Mouse (Mus musculus) heart, postnatal 36 days (tissue): ENCODE results near the gene Elmo1. TPM values are rescaled to one million over a fixed set of nuclear protein-coding genes. Genes with fewer than 3 reads are reported as not detected.

Experiments used
- DNase-seq, 2 experiments: peaks; one replicate each; pipeline ENCODE4 v3.0.0; 2021 to 2022
- intact Hi-C: fragments of 180-260 bp; cut with DNase I; formaldehyde crosslinking; loops from one replicate; pipeline ENCODE4 v1.15.1; 2025
- total RNA-seq, 2 experiments: library from RNA; stranded (reverse); gene quantifications; 2 replicates each; pipeline ENCODE4 v1.2.3; 2021

Elmo1 gene
- total RNA-seq, 2 experiments from 2014 or later: 8.5 to 11.2 TPM

DNA sequence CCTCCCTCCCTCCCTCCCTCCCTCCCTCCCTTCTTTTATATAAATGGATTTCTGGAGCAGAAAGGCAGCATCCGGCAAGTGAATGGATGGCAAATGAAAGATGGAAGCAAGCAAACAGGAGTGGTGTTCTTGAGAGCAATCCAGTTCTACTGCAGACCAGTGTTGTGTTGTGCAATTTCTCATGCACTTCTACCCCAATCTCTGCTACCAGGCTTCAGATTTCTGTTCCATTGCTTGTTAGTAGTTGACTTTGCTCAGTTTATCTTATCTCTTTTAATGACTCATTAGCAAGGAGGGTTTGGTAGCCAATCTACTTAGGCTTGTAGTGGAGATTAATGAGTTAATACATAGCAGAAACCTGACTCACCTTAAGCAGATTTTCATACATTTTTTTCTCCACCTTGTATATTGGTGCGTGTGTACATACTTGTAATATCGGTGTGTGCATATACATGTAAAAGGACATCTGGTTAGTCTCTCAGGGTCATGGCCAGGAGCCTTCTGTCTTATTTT is 209.7 kb downstream of the Elmo1 start:
- DNase-seq: no peak
- intact Hi-C loops: loop anchor here (5.0 kb wide), 1 partner anchor 747 kb away; no protein-coding TSS in a partner anchor

DNA sequence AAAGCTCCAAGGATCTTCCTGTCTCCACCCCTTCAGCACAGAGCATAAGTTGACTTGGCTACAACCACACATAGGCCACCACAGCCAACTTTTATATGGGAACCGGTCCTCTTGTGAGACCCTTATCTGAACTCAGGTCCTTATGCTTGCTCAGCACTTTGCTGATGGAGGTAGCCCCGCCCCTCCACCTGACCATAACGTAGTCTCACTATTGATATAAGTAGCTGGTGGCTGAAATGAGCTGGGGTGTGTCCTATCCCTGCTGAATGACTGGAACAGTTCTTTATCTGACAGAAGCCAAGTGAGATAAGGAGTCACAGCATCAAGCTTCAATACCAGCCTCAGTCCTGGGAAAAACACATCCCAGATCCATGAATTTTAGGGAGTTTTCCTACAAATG is 210.2 kb downstream of the Elmo1 start:
- no peak for DNase-seq
- intact Hi-C loops: loop anchor here (5.0 kb wide), 1 partner anchor 747 kb away; no protein-coding TSS in a partner anchor

DNA sequence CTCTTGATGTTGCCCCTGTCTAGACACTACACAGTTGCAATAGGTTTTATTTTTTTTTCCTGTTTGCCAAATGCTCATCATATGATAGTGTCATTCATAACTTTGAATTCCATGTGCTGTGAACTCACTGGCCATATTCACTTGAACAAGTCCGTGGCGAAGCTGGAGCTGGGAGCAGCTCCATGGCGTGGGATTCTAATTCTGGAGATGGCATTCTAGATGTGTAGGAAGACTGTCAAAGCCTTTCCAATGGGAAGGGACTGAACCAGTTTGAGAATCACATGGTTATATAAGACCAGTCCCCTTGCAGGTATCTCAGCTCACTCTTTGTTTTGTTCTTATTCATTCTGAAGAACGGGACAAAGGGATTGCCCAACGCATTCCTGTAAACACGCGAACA is 211.4 kb downstream of the Elmo1 start:
- DNase-seq: no peak
- intact Hi-C loops: loop anchor here (5.0 kb wide), 1 partner anchor 746 kb away; no protein-coding TSS in a partner anchor

DNA sequence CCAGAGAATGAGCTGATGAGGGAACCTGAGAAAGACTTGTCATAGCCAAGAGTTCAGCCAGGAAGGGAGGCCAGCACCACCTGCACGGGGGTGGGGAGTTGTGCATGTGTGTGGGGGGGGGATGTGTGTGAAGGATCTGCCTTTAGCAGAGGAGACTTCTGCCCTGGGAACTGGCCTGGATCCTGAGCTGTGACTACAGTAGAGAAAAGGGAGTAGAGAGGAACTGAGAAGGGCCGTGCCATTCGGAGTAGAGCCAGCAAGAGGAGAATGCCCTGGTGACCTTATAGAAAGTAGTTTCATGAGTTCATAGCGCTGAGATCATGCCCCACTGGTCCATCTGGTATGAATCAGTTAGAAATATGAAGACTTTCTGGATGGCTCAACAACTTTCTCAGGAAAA is 215.2 kb downstream of the Elmo1 start:
- intact Hi-C loops: no loop called here
- no peak for DNase-seq

DNA sequence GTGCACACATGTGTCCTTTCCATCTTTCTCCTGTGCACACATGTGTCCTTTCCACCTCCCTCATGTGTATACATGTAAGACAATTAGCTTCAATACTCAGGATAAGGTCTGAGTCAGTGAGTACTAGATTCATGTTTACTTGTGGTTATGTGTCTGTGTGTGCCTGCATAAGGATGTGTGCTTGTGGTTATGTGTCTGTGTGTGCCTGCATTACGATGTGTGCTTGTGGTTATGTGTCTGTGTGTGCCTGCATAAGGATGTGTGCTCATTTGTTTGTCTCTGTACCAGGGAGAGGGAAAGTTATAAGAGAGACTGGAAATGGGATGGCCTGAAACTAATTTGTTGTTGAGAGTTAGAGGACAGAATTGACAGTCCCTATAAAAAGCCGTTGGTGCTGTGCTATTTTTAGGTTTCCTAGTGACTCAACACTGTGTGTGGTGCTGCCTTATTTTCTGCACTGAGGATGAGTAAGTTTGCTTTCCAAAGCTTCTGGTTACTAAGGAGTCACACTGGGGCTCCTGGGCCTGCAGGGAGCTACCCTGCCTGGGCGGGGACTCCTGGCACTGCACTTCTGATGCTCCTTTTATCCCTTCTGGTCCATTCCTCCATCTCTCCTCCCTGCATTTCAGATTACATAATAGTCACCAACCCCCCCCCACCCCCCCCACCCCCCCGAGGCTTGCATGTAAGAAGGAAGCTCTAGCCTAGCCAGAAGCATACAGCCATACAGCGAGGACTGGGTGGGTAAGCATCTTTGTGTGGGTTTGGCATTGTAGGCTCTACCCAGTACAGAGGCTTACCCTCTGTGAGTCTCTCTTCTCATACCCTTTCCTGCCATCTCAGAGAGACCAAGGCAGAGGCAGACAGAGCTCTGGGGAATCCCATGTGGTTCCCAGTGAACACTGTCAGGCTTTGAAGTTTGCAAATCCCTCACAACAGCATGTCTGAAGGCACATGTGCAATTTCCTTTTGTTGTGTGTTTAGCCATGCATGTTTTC is 216.1 kb downstream of the Elmo1 start:
- intact Hi-C loops: no loop called here
- peak in 1 of 2 experiments; percentile 14 for DNase-seq

DNA sequence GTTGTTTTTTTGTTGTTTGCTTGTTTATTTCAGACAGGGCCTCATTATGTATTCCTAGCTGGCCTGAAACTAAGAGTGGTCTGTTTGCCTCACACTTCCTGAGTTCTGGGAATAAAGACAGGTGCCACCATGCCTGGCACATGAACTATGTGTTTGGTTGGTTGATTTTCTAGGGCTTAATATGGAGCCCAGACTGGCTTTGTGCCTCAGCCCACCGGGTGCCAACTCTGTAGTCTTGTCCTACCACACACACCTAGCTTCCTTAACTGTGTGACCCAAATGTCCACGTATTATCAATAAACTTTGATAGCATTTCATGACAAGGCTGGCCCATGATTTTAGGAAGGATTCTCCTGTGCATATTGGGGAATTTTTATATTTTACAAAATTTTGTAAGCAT is 217.0 kb downstream of the Elmo1 start:
- no peak for DNase-seq
- intact Hi-C loops: no loop called here

DNA sequence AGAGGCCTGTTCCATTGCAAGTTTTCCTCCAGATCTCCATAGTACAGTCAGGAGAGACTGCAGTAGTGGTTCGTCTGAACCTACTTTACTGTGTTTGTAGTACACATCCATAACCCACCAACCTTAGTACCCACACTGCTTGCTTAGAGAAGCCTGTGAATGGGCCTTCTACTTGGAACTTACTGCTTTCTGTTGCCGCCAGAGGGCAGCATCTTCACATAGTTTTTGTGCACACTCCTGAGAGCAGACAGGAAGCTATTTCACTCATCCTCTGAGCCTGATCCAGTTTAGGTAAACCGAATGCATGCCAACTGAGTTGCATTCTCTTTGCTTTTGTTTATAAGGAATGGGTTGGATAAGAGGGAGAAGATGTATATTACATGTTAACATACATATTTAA is 221.2 kb downstream of the Elmo1 start:
- peak; percentile 77 to 84 for DNase-seq
- intact Hi-C loops: loop anchor here (1.0 to 5.0 kb wide), 6 partner anchors 160 to 1016 kb away; no protein-coding TSS in a partner anchor

DNA sequence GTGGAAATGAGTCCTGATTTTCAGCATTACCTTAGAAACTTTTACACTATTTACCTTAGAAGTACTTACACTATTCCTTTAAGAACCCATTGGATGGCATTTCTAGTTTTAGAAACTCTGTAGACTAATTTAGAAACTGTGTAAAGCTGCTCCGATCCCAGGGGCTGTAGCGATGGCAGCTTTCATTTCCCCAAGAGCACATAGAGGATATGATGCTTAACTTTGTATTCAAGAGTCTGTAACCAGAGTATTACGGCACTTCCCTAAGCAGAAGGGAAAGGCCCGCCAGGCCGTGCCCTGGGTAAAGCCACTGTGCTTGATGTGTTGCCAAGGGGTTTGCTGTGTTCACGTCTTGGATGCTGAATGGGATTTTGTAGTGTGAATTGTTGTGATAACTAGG is 222.9 kb downstream of the Elmo1 start:
- intact Hi-C loops: loop anchor here (5.0 kb wide), 3 partner anchors 179 to 1014 kb away; no protein-coding TSS in a partner anchor
- no peak for DNase-seq

DNA sequence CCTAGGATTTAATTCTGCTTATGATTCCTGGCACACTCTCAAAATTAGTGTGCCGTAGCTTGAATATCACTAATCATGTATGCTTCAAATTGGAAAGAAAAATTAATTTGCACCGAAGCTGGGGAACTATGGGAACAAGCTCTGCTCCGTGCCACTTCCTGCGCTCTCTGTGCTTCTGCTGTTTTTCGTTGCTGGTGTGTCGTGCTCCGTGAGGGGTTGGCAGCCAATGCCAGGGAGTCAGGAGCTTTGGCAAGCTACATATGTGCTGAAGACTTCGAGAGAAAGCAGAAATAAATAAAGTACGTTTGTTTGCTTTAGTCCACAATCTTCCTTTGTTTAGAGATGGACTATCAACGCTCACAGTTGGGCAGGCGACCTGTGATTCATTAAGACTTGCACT is 225.7 kb downstream of the Elmo1 start:
- intact Hi-C loops: no loop called here

DNA sequence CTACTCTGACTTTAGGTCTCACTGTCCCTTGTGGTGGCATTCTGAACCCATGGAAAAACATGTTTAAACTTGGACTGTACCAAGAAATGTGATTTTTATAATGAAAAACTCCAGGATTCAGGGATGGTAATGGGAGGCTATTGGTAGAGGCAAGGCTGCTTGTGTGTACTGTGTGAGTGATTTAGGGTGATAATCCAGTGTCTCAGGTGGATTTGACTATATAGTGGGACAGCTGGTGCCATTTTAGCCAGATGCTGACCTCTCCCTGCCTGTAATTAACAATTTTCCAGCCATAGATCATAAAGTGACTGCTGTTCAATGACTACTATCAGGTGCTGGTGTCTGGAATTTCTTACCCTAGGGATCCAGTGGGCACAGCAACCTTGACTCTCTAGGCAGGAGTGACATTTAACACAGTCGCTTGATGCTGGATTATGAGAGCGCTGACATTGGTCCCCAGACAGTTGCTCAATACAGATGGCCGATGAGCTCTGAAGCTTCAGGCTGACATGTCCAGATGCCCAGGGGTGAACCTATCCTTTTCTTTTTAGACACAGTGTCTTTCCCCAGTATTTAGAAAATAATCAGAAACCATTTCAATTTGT is 228.3 kb downstream of the Elmo1 start:
- DNase-seq: no peak
- intact Hi-C loops: no loop called here

More for the DNA sequence above, 225.7 kb downstream of the Elmo1 start:
- no peak for DNase-seq

DNA sequence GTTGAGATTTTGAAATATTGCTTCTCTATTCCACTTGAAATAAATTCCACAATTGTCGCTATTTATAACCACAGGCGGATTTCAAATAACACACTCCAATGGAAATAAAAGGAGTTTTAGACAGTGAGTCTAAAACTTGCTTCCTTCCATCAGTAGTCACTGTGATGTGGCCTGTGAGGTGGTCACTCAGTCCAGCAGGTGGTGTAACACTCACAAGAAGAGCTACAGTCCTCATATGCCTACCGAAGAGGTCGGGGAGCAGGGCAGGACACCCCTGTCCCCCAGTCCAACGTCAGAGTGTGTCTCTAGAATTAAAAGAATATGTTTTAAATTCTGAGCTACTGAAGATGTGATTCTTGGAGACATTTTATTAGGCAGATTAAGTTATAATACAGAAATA is 229.8 kb downstream of the Elmo1 start:
- intact Hi-C loops: no loop called here
- no peak for DNase-seq

DNA sequence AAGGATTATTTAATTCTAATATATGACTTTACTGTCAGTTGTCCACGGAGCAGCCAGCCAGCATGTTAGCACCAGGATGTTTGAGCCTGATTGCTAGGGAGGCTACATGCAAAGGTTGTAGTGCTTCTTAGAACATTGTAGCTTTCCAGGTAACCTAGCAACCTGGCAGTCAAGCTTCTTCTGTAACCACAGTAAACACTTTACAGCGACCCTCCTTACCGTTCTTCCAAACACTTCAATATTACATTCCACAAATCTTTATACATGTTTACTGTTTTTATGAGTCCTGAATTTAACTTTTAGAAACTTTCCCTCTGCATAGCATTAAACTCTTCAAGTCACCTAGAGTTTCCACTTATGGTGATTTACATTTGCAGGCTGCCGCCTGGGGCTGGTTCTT is 233.1 kb downstream of the Elmo1 start:
- DNase-seq: no peak
- intact Hi-C loops: no loop called here

DNA sequence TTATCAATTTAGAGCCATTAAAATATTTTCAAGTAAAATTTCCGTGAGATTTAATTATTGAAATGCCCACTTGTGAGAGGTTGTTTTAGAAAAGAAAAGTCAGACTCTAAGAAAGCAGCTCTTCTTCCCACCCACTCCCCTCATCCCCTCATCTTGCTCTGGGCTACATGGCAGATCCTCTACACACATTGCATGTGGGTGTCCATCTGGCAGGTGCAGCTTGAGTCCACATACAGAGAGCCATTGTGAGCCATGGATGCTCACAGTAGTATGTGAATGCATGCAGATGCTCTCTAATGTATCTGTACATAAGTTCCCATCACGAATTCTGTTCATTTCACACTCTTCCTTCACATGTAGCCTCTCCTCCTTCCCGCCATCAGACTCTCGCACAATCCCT is 236.7 kb downstream of the Elmo1 start:
- intact Hi-C loops: no loop called here
- no peak for DNase-seq

DNA sequence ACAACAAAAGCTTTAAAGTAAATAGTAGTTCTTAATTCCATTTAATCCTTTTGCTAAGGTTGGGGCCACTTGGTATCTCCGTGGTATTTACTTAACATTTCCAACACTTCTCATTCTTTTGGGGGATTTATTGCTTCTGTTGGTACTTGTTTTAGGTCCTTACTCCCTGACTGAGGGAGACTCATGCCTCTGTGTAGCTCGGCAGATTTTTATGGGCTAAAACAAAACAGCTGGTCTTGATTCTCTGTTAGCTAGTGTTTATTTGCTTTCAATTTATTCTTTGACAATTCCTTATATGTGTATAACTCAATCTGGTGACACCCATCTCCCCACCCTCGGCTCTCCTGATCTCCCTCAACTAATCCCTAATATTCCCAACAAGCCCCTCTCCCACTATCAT is 237.6 kb downstream of the Elmo1 start:
- intact Hi-C loops: no loop called here
- no peak for DNase-seq

DNA sequence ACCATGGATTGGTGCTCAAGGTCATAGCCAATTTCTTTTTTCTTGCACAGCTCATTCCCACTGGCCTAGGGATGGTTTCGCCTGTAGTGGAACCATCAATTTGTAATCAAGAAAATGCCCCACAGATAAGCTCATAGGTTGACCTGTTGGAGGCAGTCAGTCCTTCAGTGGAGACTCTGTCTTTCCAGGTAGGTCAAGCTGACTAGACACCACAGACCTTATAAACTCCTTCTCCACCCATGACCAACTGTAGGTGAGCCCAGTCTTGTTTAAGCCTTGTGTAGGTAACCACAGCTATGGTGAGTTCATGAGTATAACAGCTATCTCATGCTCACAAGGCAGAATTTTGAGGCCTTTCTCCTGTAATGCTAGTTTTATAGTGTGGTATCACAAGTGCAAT is 238.3 kb downstream of the Elmo1 start:
- intact Hi-C loops: no loop called here

DNA sequence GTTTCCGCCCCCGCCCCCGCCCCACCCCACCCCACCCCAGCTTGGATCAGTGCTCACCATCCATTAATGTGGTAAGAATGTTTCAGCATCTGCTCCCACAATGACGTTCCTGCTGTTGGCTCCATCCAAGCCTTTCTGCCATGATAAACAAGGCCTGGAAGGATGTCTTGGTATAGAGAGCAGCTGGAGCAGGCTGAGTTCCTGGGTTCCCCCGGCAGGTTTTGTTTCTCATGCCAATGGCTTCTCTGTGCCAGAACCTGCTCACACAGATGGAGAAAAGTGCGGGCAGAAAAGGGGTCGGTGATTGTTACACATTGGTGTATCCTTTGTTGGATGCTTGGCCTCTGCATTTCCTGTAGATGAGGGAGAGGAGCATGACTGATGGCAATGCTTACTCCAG is 240.6 kb downstream of the Elmo1 start:
- intact Hi-C loops: no loop called here

More for the DNA sequence above, 238.3 kb downstream of the Elmo1 start:
- no peak for DNase-seq

DNA sequence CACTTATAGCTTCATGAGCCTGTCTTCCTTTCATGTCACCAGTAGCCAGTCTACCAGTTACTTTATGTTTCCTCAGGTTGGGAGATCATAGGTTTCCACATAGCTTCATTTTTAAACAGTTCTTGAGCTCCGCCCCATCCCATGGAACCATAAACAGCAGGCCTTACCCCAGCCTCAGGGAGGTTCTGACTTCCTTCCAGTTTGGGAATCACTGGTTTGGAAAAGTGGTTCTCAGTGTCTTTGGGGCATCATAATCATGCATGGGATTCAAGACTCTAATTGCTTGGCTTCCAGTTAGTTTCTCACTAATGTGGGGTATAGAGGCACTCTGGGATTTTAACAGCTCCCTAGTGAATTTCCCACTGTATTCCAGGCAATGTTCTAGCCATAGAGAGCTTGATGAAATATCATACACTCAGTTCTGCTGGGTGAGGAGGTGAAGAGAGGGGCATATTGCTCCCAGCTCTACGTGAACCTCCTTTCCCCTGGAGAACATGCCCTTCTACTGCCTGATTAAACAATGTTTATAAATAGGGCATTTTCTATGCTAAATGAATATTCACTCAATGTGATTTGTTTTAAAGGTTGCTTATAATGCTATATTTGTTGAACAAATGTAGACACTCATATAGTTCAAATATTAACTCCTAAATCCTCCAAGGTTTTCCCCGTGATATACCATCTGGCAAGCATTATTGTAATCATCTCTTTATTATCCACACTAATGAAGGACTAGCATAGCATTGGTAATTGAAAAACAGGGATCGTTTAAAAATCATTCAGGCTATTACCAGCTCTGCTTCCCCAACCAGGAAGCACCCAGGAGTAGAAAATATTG is 244.9 kb downstream of the Elmo1 start:
- intact Hi-C loops: no loop called here
- DNase-seq: no peak

More for the DNA sequence above, 240.6 kb downstream of the Elmo1 start:
- DNase-seq: no peak

DNA sequence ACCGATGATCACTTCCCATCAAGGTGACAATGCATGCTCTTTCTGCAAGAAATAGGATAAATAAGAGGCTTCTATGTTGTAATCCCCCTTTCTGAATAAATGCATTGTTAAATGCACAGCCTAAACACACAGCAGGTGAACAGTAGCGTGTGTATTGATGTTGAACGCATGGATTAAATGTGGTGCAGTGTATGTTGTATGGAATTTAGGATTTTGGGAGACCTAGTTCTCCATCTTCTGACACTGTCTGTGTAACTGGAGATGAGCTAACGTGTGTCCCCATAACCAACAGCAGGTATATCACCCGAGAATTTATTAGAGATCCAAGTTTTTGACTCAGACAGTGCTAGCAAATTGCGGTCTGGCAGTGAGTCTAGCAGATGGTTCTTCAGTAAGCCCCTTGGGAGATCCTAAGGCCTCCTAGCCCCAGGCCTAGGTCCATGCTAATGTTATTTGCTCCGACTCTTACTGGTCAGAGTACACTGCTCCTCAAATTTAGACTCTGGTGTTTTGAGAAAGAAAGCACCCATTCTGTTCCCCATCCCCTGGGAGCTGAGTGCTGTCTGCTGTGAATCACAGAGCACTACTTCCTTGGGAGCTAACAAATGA is 245.6 kb downstream of the Elmo1 start:
- DNase-seq: no peak
- intact Hi-C loops: no loop called here

DNA sequence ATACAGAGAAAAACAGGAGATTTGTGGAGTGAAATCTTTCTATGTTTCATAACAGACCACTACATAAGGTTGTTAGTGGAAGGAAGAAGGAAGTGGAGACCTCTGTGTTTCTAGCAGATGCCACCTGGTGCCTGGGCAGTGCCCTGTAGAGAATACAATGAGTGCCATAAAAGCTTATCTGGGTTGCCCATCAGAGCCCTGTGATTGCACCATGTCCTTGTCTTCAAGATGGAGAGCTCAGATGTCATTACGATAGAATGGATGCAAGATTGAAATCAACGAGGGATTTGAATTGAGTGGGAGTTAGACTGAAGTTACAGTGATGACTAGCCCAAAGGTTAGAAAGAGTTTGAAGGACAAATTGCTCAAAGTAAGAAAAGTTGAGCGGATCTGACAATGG is 252.5 kb downstream of the Elmo1 start:
- DNase-seq: no peak
- intact Hi-C loops: no loop called here

DNA sequence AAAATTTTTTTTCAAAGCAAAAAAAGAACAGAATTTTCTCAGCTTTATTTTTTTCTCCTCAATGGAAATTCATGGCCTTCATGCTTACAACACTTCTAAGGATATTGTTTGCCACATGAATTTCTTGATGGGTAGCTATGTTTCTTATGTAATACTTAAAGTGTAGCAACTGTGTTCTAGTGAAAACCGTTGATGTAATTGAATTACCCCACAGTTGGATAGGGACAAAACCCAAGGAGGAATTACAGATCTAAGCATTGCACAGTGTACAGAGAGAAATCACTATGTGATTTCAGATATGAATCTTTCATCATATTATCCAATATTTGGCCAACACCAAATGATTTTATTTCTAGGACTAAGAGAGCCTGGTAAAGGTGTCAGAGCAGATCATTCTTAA is 259.4 kb downstream of the Elmo1 start:
- intact Hi-C loops: no loop called here
- DNase-seq: no peak
